Mouse (Mus musculus) layer of hippocampus, postnatal 25 days (tissue): ENCODE data around the gene Orc2. TPM values are rescaled to one million over a fixed set of nuclear protein-coding genes. Genes with fewer than 3 reads are reported as not detected.

Experiments
- DNase-seq, 2 experiments: peaks; one replicate each; pipeline ENCODE4 v3.0.0; 2022; ENCODE audit warnings: mixed read lengths in 2 of 2, low spot score in 1 of 2; ENCODE audit errors: extremely low spot score in 1 of 2
- total RNA-seq, 2 experiments: library from RNA; stranded (reverse); gene quantifications; 2 replicates each; pipeline ENCODE4 v1.2.3; 2021

The Orc2 gene
- total RNA-seq = 10 to 100 TPM; 25.0 to 25.6 TPM

DNA sequence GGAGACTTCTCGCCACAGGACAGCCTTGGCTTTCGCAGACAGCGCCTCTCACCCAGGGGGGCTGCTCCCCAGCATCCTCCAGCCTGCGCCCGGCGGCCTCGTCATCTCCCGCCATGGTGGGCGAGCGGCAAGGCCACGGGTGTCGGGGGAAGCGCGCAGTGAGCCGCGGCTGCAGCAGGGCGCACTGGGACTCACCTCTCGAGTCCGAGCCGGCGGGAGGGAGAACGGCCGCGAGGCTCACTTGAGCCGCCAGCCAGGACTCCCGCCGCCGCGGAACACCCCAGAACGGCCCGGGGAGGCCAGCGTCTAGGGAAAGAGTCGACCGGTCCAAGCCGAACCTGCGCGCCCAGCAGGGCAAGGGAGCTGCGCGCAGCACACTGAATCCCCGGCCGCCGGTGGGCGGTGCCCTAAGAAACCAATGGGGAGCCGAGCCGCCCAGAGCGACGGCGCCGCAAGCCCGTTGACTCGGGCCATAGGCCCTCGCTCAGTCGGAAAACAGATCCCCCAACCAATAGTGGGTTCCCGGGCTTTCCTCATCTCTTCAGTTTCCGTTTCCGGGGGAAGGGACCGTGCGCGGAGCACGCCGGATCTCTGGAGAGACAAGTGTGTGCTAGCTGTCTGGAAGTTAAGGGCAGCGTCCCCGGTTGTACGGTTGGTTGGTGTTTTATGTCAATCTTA is at the start of gene Orc2:
Orc2 (minus strand) TSS at position 533 of the 678 bp plus-strand sequence.
- peak; percentile 78 to 87 for DNase-seq

DNA sequence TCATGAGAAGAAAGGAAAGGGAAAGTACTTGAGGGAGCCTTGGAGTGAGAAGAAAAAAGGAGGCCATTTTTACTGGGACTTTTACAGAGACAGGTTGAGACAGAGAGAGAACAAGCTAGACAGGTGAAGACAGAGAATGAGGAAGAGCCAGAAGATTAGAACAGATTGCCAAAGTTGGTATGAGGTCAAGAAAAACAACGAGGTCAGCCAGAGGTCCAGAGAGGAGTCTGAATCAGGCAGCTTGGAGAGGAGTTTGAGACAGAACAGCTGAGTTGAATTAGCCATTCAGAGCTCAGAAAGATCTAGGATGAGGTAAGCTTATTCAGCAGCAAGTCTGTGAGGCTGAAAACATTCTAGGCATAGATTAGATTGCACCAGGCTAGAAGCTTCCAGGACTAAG is 36.5 kb upstream of the Orc2 start:
- DNase-seq = no peak

DNA sequence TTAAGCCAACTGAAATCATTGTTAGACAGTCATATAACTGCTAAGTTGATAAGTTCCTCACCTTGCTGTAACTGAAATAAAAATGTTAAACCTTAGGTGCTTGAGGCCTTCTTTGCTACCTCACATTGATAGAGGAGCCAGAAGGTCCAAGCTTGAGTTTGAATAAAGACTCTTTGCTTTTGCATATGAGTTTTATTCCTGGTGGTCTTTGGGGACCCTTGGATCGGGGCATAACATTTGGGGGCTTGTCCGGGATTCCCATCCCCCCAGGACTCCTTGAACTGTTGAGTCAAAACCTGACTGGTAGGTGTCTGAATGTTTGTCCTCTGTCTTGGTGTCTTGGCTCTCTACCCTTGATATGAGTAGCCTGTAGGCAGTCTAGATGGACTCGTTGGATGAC is 2.3 kb upstream of the Orc2 start:
- DNase-seq = no peak

DNA sequence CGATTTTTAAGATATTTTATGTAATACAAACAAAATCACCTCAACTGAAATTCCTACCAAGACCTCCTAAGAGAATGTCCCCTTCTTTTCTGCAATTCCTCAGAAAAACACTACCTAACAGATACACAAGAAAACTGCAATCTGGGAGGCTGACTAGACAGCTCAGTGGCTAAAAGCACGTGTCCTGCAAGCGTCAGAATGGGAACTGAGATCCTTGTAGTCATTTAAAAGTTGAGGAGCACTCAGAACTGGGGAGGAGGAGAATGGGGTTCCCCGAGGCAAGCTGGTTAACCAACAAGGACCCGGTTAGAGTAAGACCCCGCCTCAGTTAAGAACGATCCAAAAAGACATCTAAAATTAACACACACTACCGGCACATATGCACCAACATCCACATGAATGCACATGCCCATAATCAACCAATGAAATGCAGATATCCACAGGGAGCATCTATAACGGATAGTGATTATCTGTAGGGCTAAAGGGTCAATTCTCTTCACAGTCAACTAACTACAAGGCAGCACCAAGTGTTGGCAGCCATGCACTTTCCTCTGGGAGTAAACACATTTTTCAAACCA is 1.0 kb downstream of the Orc2 start:
- DNase-seq = no peak

DNA sequence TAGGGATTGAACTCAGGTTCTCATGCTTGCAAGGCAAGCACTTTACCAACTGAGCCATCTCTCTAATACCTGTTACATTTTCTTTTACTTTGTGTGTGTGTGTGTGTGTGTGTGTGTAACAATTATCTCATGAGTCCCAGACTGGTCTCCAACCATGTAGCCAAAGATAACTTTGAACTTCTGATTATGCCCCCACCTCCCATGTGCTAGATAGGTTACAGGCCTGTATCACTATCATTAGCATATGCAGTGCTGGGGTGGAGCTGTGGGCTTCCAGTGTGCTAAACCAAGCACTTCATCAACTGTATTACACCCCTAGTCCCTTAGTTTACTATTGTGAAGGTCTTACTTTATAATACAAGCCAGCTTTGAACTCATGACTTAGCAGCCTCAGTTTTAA is 1.8 kb downstream of the Orc2 start:
- DNase-seq = no peak

DNA sequence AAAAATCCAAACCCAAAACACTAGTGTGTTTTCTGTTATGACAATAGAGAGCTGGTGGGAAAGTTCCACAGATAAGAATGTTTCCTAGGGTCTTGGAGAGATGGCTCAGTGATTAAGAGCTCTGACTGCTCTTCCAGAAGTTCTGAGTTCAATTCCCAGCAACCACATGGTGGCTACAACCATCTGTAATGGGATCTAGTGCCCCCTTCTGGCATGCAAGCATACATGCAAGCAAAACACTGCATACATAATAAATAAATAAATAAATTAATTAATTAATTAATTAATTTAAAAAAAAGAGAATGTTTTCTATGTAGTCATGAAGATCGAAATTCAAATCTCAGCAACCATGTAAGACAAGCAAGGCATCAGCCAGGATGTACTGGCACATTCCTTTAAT is 6.2 kb downstream of the Orc2 start:
- DNase-seq = no peak

DNA sequence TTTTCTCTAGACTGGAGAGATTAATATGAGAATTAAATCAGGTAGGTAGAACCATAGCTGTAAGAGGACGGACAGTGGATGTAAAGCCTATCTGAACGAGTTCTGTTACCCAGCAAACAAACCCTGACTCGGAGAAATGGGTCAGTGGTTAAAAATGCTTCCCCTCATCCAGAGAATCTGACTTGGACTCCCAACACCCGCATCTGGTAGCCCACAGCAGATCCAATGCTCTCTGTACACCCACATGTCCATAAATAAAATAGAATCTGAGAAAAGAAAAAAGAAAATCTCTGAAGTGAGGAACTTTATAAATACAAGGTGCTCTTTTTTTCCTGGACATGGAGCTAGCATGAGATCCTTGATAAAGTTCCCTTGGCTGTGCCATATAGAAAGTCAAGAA is 7.2 kb downstream of the Orc2 start:
- DNase-seq = no peak

DNA sequence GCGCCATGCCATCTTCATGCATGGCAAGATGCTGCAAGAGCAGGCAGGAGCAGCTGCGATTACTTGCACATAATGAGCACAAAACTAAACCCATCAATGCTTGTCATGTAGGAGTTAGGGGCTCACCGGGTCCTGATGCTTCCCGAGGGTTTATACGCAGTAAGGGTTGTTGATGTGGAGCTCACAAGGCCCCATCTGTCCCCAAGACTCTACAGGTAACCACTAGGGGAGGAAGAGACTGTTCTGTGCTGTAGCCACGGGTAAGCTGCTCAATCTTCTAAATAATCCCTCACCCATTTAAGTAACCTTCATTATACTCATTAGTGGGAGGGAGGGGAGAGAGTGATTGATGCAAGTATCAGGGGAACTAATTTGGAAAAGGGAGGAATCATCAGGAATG is 9.3 kb downstream of the Orc2 start:
- DNase-seq = no peak

DNA sequence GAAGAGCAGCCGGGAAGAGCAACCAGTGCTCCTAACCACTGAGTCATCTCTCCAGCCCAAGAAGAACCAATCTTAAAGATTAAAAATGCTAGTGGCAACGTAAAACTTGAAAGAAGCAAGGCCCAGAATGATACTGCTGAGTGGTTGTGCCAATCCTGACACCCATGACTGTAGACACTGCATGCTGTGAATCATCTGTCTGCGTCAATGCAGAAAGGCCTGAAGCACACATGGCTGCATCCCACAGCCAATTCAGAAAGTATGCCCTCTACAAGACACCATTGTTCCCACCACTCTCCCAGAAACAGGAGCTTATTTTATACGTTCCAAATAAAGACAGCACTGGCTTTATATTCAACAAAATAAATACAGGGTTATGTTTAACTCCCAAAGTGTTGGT is 22.3 kb downstream of the Orc2 start:
- DNase-seq = no peak

DNA sequence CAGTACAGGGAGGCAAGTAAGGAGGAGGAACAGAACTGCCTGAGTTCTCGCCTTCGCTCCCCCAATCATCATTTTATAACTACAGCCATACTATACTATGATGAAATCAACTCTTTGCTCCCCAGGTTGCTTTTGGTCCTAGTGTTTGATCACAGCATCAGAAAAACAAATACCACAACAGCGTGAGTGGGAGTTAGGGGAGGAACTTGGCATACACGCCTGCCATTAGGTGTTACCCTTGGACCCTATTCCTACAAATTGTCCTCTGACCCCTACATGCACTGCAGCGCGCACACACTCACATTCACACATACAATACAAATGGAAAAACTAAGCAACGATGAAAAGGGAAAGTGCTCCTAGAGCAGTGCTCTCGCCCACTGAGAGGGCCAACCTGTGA is 29.2 kb downstream of the Orc2 start:
- DNase-seq = no peak

DNA sequence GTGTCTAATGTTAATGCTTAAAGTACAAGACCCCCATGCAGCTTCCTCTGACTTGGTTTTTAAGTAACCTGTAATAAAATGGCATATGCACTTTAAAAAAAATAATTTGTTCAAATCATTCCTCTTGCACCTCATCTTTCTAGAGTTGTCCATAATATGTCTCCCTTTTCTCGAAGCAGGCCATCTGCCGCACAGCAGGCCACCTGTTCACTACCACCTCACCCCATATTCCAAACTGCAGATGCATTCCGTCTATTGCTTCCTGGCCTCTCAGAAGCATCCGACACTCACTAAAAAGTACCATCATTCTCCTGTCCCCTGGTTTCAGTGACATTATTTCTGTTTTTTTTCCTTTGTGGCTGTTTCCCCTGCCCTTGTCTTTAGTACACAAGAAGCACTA is 39.3 kb downstream of the Orc2 start:
- DNase-seq = no peak

DNA sequence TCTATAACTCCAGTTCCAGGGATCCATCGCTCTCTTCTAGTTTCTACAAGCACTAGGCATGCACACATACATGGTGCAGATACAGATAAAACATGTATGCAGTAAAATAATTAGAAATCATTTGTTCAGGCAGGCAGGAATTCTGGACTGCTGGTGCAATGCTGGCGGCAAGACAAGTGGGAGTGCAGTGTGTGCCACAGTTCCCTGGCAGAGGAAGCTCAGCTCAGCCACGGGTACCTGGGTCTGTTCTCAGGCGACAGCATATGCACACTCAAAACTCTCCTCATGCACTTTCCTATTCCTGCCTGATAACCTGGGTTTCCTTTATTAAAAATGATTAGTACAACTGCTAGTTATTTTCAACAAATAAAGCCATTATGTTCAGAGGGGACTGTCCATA is 39.9 kb downstream of the Orc2 start:
- DNase-seq = no peak

DNA sequence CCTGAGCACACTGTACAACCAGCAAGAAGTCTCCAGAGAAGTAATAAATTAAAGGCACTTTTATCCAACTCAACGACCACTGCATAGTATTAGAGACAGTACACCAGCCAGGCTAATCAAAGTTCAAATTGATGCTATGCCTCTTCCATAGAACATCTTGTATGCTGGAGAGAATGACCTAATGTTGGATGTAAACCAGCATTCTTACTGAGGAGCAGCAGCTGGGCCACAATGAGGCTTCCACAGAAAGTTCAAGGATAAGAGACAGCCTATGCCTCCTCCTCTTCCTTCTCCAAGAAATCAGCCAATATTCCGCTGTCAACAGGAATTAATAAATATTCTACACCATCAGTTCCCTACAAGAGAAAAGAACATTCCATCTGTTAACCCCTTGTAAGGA is 41.0 kb downstream of the Orc2 start:
- no peak for DNase-seq

DNA sequence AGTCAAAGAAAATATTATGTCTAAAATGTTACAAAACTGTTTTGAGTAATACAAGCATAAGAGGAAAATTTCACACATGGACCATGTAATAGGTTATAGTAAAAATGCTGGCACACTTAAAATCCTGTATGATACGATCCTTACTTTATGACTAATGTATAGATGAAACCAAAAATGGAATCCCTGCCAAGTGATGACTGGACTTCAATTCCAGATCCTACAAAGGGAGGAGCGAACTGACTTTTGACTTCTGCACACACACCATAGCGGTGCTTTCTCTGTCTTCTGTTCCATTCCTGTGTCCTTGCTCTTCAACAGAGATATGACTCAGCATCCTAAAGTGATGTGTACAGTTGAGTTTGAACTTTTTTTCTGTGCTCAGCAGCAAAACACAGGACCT is 44.3 kb downstream of the Orc2 start:
- no peak for DNase-seq

DNA sequence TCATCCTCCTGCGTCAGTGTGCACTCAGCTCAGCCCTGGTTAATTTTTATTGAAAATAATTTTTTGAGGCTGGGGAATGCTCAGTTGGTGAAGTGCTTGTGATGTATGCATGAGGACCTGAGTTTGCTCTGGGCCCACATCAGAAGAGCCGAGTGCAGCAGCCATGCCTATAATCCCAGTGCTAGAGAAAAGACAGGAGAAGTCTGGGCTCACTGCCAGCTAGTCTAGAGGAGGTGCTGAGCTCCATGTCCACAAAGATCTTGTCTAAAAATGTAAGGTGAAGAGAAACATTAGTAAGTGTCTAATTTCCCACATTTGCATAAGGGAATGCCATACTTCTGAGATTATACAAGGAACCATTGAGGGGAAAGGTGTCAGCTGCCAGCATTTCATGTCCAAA is 46.0 kb downstream of the Orc2 start:
- no peak for DNase-seq

DNA sequence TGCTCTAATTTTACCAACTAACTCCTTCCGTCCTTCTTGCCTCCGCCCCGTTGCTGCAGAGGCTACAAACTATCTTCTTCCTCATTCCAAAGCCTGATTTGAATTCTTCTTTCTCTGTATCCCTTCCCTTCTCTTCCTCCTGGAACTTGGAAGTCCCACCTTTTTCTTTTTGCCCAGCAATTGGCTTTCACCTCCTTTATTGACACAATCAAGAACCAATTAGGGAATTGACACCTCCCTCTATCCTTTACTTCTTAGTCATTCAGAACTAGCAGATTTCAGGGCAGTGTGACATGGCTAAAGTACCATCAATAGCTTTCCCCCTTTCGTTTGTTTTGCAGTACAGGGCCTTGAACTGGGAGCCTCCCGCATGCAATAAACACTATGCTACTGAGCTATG is 46.7 kb downstream of the Orc2 start:
- no peak for DNase-seq

DNA sequence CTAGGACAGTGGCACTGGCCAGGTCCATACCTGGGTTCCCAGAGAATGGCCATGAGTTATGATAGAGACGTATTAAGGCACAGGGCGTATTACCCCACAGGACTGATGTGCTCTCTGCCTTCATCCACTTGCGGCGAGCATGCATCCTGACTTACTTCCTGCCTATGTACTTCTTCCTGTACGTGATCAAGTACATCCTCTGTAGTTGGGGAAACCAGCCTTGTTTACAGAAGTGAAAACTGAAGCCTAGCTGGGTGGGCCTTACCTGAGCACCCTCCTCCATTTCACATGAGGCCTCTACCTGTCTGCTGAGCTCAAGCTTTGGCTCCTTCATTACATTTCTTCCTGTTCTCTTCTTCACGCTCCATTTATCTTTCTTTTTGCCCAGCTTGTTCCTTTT is 50.6 kb downstream of the Orc2 start:
- DNase-seq = no peak

DNA sequence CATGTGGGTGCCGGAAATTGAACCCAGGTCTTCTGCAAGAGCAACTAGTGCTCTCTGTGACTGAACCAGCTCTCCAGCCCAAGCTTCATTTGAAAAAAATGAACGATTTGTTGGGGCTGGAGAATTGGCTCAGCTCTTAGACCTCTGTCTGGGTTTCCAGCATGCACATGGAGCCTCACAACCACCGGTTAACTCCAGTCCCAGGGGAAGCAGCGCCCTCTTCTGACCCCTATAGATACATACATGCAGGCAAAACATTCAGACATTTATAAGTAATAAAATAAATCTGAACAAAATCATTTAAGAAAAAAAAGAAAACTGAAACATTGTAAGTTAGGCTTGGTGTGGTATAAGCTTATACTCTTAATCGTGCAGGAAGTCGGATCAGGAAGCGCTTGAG is 56.5 kb downstream of the Orc2 start:
- DNase-seq = no peak

DNA sequence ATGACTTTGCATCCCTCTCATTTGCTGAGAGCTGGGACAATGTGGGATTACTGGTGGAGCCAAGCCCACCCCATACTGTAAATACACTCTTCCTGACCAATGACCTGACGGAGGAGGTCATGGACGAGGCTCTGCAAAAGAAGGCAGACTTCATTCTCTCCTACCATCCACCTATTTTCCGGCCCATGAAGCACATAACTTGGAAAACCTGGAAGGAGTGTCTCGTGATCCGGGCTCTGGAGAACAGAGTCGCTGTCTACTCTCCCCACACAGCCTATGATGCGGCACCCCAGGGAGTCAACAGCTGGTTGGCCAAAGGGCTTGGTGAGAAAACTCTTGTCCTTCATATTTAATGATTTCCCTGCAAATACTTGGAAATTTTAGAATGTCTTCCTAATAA is 57.1 kb downstream of the Orc2 start:
- no peak for DNase-seq

DNA sequence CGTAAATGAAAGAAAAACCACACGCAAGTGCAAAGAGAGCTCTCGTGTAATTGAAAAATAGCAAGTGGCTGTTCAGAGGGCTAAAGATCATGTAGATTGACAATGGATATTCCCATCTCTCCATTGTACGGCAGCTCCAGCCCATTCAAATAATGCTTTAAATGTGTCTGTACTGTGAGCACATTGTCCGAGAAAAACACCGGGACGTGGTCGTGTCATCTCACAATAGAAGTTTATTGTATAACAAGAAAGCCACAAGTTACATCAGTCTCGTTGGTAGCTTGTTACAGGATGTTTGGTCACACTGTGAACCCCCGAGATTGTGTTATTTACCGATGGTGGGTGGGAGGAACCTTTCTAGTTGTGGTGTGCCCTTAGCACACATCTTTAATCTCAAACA is 59.0 kb downstream of the Orc2 start:
- no peak for DNase-seq

DNA sequence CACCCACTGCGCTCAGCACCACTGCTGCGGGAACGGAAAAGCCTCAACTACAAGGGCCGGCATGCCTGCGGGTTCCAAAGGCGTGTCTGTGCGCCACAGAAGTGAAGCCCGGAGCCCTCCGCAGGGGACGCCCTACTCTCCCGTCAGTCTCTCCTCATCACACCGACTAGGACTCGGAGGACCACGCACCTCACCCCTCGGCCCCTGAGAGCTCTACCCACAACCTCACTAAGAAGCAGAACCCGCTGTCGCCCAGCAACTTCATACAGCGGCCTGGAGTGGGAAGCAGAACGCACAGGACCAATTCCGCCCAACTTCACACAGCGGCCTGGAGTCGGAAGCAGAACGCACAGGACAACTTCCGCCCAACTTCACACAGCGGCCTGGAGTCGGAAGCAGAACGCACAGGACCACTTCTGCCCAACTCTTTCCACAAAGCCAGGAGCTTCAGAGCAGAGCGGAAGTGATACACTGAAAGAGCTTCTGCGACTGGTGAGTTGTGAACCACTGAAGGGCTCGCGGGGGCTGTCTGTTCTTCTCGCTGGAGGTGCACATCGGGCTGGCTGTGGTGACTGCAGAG is 59.7 kb downstream of the Orc2 start, which contains the start of the genes Nif3l1 and Ppil3:
Nif3l1 (plus strand) TSS at position 9 of the 580 bp plus-strand sequence.
Ppil3 (minus strand) TSS at position 344 of the 580 bp plus-strand sequence.
- peak; percentile 68 to 85 for DNase-seq

DNA sequence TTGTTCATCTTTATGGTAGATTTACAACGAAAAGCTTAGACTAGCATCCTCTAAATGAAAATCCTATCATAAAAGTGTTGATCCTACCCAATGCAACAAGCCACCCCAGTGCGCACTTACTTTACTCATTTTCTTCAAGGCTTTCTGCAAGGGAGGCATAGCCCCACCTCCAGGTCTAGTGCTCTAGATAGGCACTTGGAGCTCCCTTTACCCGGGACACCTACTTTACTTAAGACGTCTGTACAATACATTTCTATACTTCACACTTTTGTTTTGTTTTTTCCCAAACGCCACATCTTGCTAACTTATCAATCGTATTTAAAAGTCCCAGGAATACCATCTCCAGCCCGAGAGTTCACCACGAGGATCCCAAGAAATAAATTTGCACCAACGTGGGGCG is 60.2 kb downstream of the Orc2 start:
- no peak for DNase-seq
